Mouse (Mus musculus) cortical plate, adult 2 months (tissue): Measurements from ENCODE around the gene Grk1. TPM values are rescaled to one million over a fixed set of nuclear protein-coding genes. Genes with fewer than 3 reads are reported as not detected.

Experiments used
- H3K27ac ChIP-seq: fragments of 200-500 bp; 2 replicates; pipeline ENCODE4 v1.5.1; 2012; ENCODE audit warnings: low read length, control low read depth, inconsistent platforms; ENCODE audit not compliant: insufficient read depth
- H3K4me1 ChIP-seq: fragments of 200-500 bp; 2 replicates; pipeline ENCODE4 v1.6.1; 2011; ENCODE audit warnings: low read length; ENCODE audit not compliant: control insufficient read depth, insufficient read depth
- H3K4me3 ChIP-seq: fragments of 200-500 bp; 2 replicates; pipeline ENCODE4 v1.5.1; 2011; ENCODE audit warnings: mild to moderate bottlenecking, low read length, control low read depth; ENCODE audit not compliant: insufficient read depth
- CTCF ChIP-seq: fragments of 200-500 bp; IDR thresholded peaks from 2 replicates; pipeline ENCODE4 v1.5.1; 2011; ENCODE audit warnings: mild to moderate bottlenecking, control low read depth, low read length; ENCODE audit not compliant: insufficient read depth; ENCODE audit errors: extremely low read depth
- POLR2A ChIP-seq: fragments of 200-500 bp; IDR thresholded peaks from 2 replicates; pipeline ENCODE4 v1.6.1; 2011; ENCODE audit warnings: mild to moderate bottlenecking, low read length, control low read depth; ENCODE audit not compliant: insufficient read depth; ENCODE audit errors: extremely low read depth
- polyA plus RNA-seq: library from polyadenylated mRNA; depleted of rRNA; stranded (reverse); fragments of >200 nt; gene quantifications from 2 replicates; pipeline ENCODE4 v1.2.3, GENCODE M21; 2012

Grk1 gene
- polyA plus RNA-seq, 1 experiment, result 0.02 TPM

- TF ChIP-seq CTCF, result no peak
- no peak for TF ChIP-seq POLR2A
- Histone ChIP-seq H3K4me1 (peaks cover 2% of the 10 kb centered on the region; the same call in 1 of the 2 replicates), H3K4me3 (no peak overlapping the region), H3K27ac (no peak overlapping the region)
Observed at GRCm38 (mm10) chr8:13419111-13419639, 14.3 kb downstream of the Grk1 start.

- Histone ChIP-seq H3K4me1 (peaks cover 2% of the 10 kb centered on the region; the same call in 1 of the 2 replicates), H3K27ac (no peak overlapping the region), H3K4me3 (no peak overlapping the region)
- no peak for TF ChIP-seq POLR2A
- no peak for TF ChIP-seq CTCF
Observed at GRCm38 (mm10) chr8:13420970-13421369, 16.1 kb downstream of the Grk1 start.

GRCm38 (mm10) chr8:13427351-13427750 is 22.5 kb downstream of the Grk1 start:
- TF ChIP-seq POLR2A (no peak), CTCF (no peak)
- Histone ChIP-seq H3K27ac (no peak overlapping the region), H3K4me3 (no peak overlapping the region), H3K4me1 (peaks cover 2% of the 10 kb centered on the region; the same call in 1 of the 2 replicates)

GRCm38 (mm10) chr8:13428156-13428555 is 23.3 kb downstream of the Grk1 start:
- no peak overlapping the region for H3K27ac ChIP-seq
- TF ChIP-seq CTCF (no peak), POLR2A (no peak)
- H3K4me3 ChIP-seq, result no peak overlapping the region
- peaks cover 2% of the 10 kb centered on the region; the same call in 1 of the 2 replicates for H3K4me1 ChIP-seq

GRCm38 (mm10) chr8:13430412-13430811 is 25.5 kb downstream of the Grk1 start:
- peaks cover 2% of the 10 kb centered on the region; the same call in 1 of the 2 replicates for H3K4me1 ChIP-seq
- no peak overlapping the region for H3K27ac ChIP-seq
- H3K4me3 ChIP-seq, result no peak overlapping the region
- TF ChIP-seq CTCF, result no peak
- no peak for TF ChIP-seq POLR2A

- Histone ChIP-seq H3K4me3 (no peak overlapping the region), H3K4me1 (peaks cover 2% of the 10 kb centered on the region; the same call in 1 of the 2 replicates), H3K27ac (no peak overlapping the region)
- TF ChIP-seq POLR2A (no peak), CTCF (no peak)
Observed at GRCm38 (mm10) chr8:13430866-13431265, 26.0 kb downstream of the Grk1 start.

- H3K4me3 ChIP-seq, result no peak overlapping the region
- TF ChIP-seq POLR2A (no peak), CTCF (no peak)
- no peak overlapping the region for H3K27ac ChIP-seq
- H3K4me1 ChIP-seq, result peaks cover 2% of the 10 kb centered on the region; the same call in 1 of the 2 replicates
Observed at GRCm38 (mm10) chr8:13433130-13433529, 28.2 kb downstream of the Grk1 start.

- H3K4me1 ChIP-seq, result peaks cover 2% of the 10 kb centered on the region; the same call in 1 of the 2 replicates
- TF ChIP-seq CTCF (no peak), POLR2A (no peak)
- H3K27ac ChIP-seq, result no peak within 1 kb of the TSS
- peak within 1 kb of the TSS; percentile 12; the same call in 1 of the 2 replicates for H3K4me3 ChIP-seq
Observed at GRCm38 (mm10) chr8:13434889-13435288, 30.0 kb downstream of the Grk1 start, which contains the start of gene Tmem255b. Gene Tmem255b, plus strand, starts transcription at chr8:13435189.

- no peak overlapping the region; the same call in 1 of the 2 replicates for H3K4me3 ChIP-seq
Observed at GRCm38 (mm10) chr8:13436052-13436451, 31.2 kb downstream of the Grk1 start.

GRCm38 (mm10) chr8:13437531-13437930 is 32.6 kb downstream of the Grk1 start:
- TF ChIP-seq POLR2A (no peak), CTCF (no peak)
- Histone ChIP-seq H3K4me3 (no peak overlapping the region), H3K27ac (no peak overlapping the region)

More at GRCm38 (mm10) chr8:13436052-13436451, 31.2 kb downstream of the Grk1 start:
- no peak overlapping the region for H3K27ac ChIP-seq
- TF ChIP-seq CTCF (no peak), POLR2A (no peak)
- H3K4me1 ChIP-seq, result no peaks in the 10 kb centered on the region

More at GRCm38 (mm10) chr8:13437531-13437930, 32.6 kb downstream of the Grk1 start:
- no peaks in the 10 kb centered on the region for H3K4me1 ChIP-seq
